Mouse (Mus musculus): ENCODE data around the gene Mmp28. TPM values are rescaled to one million over a fixed set of nuclear protein-coding genes. Genes with fewer than 3 reads are reported as not detected.

The Mmp28 gene
- polyA plus RNA-seq, 1 experiment from 2014 or later, result 1.6 TPM

Other genes with a start within 250 kb of the Mmp28 start
- gene Slfn14, start 176.3 kb downstream of the Mmp28 start, polyA plus RNA-seq (2016; fragmentation: Nextera tagmentation; extraction: Ambion mirVana), result 0.12 and 0.21 TPM in 2 replicates
- gene Ap2b1, start 164.0 kb downstream of the Mmp28 start, polyA plus RNA-seq (2016; fragmentation: Nextera tagmentation; extraction: Ambion mirVana), result 73.5 and 89.6 TPM in 2 replicates
- gene Pex12, start 160.5 kb downstream of the Mmp28 start, polyA plus RNA-seq (2016; fragmentation: Nextera tagmentation; extraction: Ambion mirVana), result 17.0 and 18.0 TPM in 2 replicates
- 3.9 and 6.5 TPM in 2 replicates for gene Rasl10b, start 53.9 kb downstream of the Mmp28 start, polyA plus RNA-seq (2016; fragmentation: Nextera tagmentation; extraction: Ambion mirVana)
- 0.09 TPM in 1 of 2 replicates, not detected in the other for gene Gas2l2, start 33.6 kb downstream of the Mmp28 start, polyA plus RNA-seq (2016; fragmentation: Nextera tagmentation; extraction: Ambion mirVana)
- 0.54 TPM in 1 of 2 replicates, not detected in the other for gene 1700020L24Rik, start 25.4 kb downstream of the Mmp28 start, polyA plus RNA-seq (2016; fragmentation: Nextera tagmentation; extraction: Ambion mirVana)
- gene Taf15, start 10.0 kb upstream of the Mmp28 start, polyA plus RNA-seq (2016; fragmentation: Nextera tagmentation; extraction: Ambion mirVana), result 11.2 and 12.6 TPM in 2 replicates
- gene Heatr9, start 59.1 kb upstream of the Mmp28 start, polyA plus RNA-seq (2016; fragmentation: Nextera tagmentation; extraction: Ambion mirVana), result not detected in 2 replicates
- gene Ccl5, start 67.4 kb upstream of the Mmp28 start, polyA plus RNA-seq (2016; fragmentation: Nextera tagmentation; extraction: Ambion mirVana), result not detected in 2 replicates
- gene Ccl9, start 115.6 kb upstream of the Mmp28 start, polyA plus RNA-seq (2016; fragmentation: Nextera tagmentation; extraction: Ambion mirVana), result 1.2 and 1.4 TPM in 2 replicates
- gene Ccl6, start 130.0 kb upstream of the Mmp28 start, polyA plus RNA-seq (2016; fragmentation: Nextera tagmentation; extraction: Ambion mirVana), result 1.7 and 2.1 TPM in 2 replicates
- not detected in 2 replicates for gene Rpl9-ps1, start 182.6 kb upstream of the Mmp28 start, polyA plus RNA-seq (2016; fragmentation: Nextera tagmentation; extraction: Ambion mirVana)
- 0.97 and 1.3 TPM in 2 replicates for gene Ccl3, start 186.3 kb upstream of the Mmp28 start, polyA plus RNA-seq (2016; fragmentation: Nextera tagmentation; extraction: Ambion mirVana)
- 0.57 TPM in 1 of 2 replicates, not detected in the other for gene Ccl4, start 199.5 kb upstream of the Mmp28 start, polyA plus RNA-seq (2016; fragmentation: Nextera tagmentation; extraction: Ambion mirVana)
- gene Wfdc17, start 240.9 kb upstream of the Mmp28 start, polyA plus RNA-seq (2016; fragmentation: Nextera tagmentation; extraction: Ambion mirVana), result not detected in 2 replicates
- gene Wfdc18, start 245.9 kb upstream of the Mmp28 start, polyA plus RNA-seq (2016; fragmentation: Nextera tagmentation; extraction: Ambion mirVana), result not detected in 2 replicates